Mouse (Mus musculus) spleen, adult 12 weeks (tissue): ENCODE data around the gene Rnf114.

Source experiments
- DNase-seq: peaks from one replicate; pipeline ENCODE4 v3.0.0; 2022; ENCODE audit warnings: low spot score

Gene Rnf114

GRCm38 (mm10) chr2:167503896-167504349 lies 11.5 kb downstream of the Rnf114 start:
- no peak for DNase-seq

DNA sequence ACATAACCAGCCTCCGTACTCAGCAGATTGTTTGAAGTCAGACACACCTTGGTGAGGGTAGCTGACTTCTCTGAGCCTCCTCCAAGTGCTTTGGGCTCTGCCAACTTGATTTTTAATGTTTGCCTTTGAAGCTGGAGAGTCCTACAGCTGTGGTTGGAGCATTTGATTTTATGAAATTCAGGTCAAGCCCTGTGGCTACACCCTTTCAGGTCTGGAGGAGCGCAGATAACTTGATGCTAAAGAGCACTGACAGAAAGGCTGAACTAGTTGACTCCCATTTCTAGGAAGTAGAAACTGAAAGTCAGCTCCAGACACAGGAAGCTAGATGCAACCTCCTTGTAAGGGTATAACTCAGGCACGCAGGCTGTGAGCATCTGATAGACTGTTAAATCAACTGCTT lies 12.7 kb downstream of the Rnf114 start:
- DNase-seq: no peak

- DNase-seq: no peak
Measured at GRCm38 (mm10) chr2:167506546-167507260, 14.3 kb downstream of the Rnf114 start.

DNA sequence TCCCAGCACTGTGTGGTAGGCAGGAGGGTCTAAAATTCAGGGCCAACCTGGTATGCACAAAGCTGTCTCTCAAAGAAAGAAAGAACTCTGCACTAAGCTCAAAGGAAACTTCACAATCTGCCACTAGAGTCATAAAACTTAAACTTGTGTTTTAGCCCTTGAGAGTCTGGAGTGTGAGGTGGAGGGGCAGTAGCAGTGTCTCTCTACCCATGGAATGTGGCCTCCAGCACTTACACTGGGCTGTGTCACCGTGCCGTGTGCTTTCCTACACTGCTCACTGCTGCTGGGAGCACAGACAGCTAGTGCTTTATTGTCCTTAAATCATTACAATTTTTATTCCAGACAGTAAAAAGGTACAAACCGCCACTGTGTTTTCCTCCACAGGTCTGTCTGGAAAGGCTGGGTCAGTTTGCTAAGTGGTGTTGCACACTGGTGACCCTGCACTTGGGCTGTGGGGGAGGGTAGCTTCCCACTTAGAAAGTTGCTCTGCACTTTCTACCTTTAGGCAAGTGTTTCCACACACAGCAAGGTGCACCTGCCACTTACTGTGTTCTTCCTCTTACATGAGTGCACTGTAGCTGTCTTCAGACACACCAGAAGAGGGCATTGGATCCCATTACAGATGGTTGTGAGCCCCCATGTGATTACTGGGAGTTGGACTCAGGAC lies 15.4 kb downstream of the Rnf114 start:
- DNase-seq: no peak

DNA sequence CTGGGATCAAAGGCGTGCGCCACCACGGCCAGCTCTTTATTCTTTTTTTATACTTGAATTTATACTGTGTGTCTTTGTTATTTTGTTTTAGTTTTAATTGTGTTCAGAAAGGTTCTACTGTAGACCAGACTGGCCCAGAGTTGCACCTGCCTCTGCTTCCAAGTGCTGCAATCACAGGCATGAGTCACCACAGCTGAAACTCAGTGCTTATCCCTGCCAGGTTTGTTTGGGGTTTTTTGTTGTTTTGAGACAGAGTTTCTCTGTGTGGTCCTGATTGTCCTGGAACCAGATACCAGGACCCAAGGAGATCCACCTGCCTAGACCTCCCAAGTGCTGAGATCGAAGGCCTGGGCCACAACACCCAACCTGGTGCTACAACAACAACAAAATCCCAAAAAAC lies 16.1 kb downstream of the Rnf114 start:
- DNase-seq: no peak

GRCm38 (mm10) chr2:167510485-167510884 lies 18.0 kb downstream of the Rnf114 start:
- no peak for DNase-seq

- DNase-seq: no peak
Measured at GRCm38 (mm10) chr2:167512365-167512764, 19.9 kb downstream of the Rnf114 start.

DNA sequence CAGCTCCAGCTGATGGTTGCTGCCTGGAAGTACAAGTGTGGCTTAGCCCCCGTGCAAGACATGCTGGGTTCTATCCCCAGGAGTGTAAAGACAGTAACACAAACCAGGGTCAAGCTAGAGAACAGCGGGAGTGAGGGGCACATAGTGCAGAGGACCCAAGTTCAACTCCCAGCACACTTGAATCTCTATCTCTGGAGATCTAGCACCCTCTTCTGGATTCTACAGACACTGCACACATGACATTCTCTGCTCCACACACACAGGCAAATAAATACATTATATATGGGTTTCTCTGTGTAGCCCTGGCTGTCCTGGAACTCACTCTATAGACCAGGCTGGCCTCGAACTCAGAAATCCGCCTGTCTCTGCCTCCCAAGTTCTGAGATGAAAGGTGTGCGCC lies 20.5 kb downstream of the Rnf114 start:
- no peak for DNase-seq

DNA sequence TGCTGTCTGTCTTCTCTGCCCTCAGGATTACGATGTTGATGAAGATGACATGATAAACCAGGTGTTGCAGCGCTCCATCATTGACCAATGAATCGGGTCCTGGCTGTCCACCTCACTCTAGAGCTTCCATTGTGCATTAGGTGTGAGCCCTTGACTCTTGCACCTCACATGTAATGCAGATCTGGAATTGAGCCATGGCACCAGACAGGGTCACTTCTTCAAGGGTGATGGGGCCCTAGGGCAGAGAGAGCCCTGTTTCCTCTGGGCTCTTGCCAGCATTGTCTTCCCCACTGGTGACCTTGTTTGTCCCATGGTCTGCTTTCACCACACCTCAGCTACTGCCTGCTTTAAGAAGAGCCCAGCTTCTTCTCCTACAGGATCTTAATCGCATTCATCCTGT lies 22.2 kb downstream of the Rnf114 start:
- no peak for DNase-seq

GRCm38 (mm10) chr2:167515688-167516087 lies 23.2 kb downstream of the Rnf114 start:
- DNase-seq: no peak

DNA sequence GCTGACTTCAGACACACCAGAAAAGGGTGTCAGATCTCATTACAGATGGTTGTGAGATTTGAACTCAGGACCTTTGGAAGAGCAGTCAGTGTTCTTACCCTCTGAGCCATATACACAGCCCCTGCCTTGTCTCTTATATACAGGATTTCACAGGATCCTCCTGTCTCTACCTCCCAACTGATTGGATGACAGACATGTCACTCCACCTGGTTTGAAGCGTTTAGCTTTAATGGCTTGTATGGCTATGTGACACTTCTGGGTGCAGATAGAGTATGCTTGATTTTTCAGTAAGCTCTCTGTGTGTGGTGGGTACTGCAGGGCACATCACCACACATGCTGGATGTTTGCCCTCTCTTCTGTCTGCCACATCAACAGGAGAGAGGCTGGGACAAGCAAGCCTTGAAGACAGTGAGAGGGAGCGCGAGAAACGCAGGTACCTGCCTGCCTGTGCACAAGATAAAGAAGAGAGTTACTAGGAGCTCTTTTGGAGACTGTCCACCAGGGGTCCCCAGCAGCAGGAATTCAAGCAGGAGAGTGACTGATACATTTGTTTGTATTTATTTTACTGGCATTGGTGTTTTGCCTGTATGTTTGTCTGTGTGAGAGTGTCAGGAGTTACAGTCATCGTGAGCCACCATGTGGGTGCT lies 27.3 kb downstream of the Rnf114 start:
- no peak for DNase-seq

- DNase-seq: no peak
Measured at GRCm38 (mm10) chr2:167528278-167528677, 35.8 kb downstream of the Rnf114 start.

DNA sequence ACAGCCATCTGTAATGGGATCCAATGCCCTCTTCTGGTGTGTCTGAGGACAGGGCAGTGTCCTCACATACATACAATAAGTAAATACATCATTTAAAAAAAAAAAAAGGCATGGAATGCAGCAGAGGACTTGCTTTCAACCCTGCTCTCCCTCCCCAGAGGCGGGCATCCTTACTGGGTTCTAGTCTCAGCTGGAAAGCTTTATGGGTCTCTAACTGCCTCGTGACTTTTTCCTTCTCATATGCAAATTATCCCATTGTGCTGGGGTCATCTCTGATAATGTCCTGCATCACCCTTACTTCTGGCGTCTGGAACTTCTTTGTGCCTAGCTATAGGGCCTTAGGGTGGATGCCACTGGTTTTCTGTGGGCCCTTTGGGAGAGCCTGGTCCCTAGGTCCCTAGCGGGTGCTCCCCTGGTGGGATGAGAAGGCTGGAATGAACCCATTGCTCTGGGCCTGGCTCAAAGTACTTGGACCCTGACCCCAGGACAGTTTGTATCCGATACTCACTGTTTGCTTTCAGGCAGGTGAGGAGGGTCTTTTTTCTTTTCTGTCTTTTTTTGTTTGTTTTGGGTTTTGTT lies 37.6 kb downstream of the Rnf114 start:
- DNase-seq: no peak

DNA sequence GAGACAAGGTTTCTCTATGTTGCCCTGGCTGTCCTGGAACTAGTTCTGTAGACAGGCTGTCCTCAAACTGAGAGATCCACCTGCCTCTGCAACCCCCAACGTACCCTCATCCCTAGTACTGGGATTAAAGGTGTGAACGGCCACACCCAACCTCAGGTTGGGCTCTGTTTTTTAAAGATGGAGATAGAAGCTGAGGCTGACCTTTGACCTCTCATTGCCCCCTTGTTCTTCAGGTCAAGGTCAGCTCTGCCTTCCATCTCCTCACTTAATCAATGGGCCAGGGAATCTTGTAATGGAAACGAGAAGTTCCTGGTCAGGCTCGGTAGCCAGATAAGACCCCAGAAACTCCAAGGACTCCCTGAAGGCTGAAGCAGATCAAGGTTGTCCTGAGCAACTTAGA lies 38.1 kb downstream of the Rnf114 start:
- DNase-seq: no peak

GRCm38 (mm10) chr2:167532131-167532530 lies 39.7 kb downstream of the Rnf114 start:
- DNase-seq: no peak

GRCm38 (mm10) chr2:167533880-167534279 lies 41.4 kb downstream of the Rnf114 start:
- DNase-seq: no peak

GRCm38 (mm10) chr2:167536320-167536945 lies 44.0 kb downstream of the Rnf114 start:
- DNase-seq: no peak

DNA sequence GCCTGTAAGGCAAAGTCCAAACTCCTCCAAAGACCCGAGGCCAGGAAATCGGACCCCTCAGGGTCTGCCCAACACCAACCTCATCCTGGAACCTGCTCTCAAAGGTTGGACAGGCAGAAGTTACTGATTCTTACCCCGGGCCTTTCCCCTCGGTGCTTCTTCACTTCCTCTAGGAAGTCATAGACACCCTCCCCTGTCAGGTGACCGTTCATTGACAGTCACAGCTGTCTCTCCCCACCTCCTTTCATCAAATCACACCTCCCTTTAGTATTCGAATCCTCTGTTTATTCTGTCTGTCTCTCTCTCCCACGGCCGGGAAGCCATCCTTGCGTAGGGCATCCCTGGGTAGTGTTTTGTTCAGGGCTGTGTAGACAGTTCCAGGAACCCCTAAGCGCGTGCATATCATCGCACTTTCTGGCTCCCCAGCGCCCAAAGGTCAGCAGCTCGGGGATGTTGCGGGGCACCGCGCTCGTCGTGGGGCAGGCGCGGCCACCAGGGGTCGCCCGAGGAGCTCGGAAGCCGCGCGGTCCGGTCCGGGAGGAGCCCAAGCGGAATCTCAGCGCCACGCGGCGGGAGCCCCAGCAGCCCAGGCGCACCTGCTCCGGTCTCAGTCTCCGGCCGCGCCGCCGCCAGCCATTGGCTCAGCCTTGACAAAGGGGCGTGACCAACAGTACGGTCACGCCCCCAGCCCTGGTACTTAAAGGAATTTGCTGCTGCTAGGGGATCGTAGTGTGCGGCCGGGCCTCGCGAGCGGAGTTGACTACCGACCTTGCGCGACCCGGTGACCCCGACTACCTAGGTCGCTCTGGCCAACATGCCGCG lies 45.2 kb downstream of the Rnf114 start, which contains the start of gene Snai1:
TSS of gene Snai1 (plus strand) at position 720 of the 822 bp plus-strand sequence.
- peak; percentile 73 for DNase-seq

DNA sequence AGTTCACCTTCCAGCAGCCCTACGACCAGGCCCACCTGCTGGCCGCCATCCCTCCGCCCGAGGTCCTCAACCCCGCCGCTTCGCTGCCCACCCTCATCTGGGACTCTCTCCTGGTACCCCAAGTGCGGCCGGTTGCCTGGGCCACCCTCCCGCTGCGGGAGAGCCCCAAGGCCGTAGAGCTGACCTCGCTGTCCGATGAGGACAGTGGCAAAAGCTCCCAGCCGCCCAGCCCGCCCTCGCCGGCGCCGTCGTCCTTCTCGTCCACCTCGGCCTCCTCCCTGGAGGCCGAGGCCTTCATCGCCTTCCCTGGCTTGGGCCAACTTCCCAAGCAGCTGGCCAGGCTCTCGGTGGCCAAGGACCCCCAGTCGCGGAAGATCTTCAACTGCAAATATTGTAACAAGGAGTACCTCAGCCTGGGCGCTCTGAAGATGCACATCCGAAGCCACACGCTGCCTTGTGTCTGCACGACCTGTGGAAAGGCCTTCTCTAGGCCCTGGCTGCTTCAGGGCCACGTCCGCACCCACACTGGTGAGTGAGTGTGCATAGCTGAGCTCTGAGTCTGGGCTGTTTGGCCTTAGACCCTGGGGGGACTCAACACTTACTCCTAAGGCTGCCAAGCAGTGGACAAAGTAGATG lies 46.3 kb downstream of the Rnf114 start:
- no peak for DNase-seq

DNA sequence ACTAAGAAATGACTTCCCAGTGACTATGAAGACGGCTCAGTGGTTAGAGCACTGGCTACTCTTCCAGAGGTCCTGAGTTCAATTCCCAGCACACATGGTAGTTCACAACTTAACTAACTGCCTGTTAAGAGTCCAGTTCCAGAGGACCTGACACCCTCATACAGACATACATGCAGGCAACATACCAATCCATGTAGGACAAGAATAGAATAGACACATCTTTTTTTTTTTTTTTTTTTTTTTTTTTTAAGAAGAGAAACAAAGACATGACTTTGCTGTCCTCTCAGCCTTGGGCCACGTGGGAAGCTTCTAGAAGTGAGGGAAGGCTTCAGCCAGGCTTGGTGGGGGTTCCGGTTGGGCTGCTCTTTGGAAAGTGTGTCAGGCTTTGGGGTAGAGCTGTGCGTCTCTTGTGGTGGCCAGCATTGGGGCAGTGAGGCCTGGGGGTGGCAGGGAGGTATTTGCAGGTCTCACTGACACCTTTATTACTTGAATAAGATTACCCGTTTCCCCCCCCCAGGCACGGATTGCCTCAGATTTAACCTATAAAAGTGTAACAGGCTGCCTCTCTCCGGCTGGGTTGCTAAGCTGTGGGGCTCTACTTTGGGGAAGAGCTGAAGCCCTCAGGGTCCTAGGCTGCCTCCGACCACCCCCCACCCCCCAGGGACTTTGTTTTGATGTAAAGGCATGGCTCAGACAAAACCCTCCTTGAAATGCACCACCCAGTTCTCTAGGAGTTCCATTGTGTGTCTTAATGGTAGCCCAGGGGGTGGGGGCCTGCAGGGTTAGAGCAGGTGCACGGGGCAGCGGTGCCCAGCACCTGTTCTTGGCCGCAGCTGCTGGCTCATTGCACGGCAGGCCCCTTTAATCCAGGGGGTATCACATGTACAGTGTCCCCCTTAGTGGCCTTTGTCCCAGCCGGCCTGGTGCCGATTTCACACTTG lies 47.4 kb downstream of the Rnf114 start:
- DNase-seq: no peak
